Mouse (Mus musculus) regulatory T cell (primary cell): ENCODE results near the gene Smox.
"Not testable (repeated sequence)": the region's sequence is repeated elsewhere in the genome, so short reads cannot be mapped to it uniquely, and the experiment has no call there.

Experiments used
- in situ Hi-C: fragments of 300-600 bp; cut with MboI, MseI; formaldehyde crosslinking; loops from one replicate; pipeline ENCODE4 v1.15.1; 2025; ENCODE audit warnings: high pct_unique_total_duplicates

Smox gene

DNA sequence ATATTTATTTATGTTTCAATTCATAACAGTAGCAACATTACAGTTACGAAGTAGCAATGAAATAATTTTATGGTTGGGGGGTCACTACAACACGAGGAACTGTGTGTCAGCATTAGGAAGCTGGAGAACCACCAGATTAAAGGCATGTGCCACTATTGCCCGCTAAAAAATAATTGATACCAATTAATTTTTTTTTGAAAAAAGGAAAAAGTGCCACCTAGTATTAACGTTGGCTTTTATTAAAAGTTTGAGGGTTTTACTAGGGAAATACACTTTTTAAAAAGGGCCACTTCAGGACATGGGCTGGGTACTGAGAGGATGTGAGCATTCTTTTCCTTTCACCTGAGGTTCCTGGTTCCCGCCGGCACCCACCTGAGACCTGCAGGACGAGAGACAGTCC is at the start of gene Smox:
Gene Smox (plus strand): TSS at position 301 of the 400 bp plus-strand sequence.
- in situ Hi-C loops, result no loop called here

- in situ Hi-C loops, result no loop called here
These were observed 48.0 kb upstream of the Smox start for GRCm38 (mm10) chr2:131443084-131443890.

DNA sequence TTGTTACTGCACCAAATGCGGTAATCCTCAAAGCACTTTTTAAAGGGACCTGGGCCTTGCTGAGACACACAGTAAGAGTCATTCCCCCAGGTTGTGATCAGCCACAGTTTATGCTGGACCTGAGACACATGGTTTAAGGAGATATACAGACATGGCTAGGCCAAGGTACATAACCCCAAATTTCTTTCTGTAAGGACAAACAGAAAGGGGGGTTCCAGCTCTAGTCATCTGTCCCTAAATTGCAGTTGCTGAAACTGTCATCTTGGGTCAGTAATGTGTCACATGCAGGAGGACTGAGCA is 47.5 kb upstream of the Smox start:
- in situ Hi-C loops, result no loop called here

DNA sequence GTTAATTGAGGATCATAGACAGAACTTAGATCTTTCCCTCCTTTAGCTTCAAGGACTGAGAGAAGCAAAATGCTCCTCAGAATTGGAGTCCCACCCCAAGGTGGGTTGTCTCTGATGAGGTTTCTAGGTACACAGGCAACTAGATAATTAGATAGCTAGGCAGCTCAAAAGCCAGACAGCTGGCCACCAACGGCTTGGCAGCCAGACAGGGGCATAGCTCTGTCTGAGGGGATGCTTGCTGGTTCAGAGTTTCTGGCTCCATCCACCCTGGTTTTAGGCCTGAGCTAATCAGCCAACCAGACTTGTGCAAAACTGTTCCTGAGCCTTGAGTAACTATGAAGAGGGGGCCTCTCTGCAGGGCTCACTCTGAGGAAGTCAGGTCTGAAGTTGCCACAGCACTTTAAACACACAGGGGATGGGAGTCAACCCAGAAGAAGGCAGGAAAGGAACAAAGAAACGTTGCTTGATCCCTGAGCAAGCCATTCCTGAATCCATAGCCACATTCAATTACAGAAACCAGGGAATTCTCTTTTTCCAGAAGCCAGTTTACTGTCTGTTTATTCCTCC is 44.8 kb upstream of the Smox start:
- in situ Hi-C loops, result no loop called here

- in situ Hi-C loops, result no loop called here
These were observed 43.5 kb upstream of the Smox start for GRCm38 (mm10) chr2:131447566-131448330.

- in situ Hi-C loops, result no loop called here
These were observed 42.9 kb upstream of the Smox start for GRCm38 (mm10) chr2:131448353-131448752.

- in situ Hi-C loops, result no loop called here
These were observed 41.6 kb upstream of the Smox start for GRCm38 (mm10) chr2:131449720-131450119.

DNA sequence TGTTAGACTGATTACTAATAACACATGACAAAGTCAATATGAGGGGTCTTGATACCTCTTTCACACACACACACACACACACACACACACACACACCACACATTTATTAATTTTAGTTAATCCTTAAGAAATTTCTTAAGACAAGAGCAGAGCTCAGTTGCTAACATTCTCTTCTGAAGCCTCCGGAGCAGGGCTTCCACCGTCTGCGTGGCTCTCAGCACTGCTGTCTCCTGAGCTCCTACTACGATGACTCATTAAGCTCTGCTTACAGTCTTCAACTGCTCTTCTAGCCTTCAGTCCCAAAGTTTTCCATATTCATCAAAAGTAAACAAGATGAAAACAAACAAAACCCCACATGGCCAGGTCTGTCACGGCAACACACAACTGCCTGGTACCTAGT is 40.8 kb upstream of the Smox start:
- in situ Hi-C loops, result no loop called here

- in situ Hi-C loops, result no loop called here
These were observed 33.6 kb upstream of the Smox start for GRCm38 (mm10) chr2:131457728-131458127.

DNA sequence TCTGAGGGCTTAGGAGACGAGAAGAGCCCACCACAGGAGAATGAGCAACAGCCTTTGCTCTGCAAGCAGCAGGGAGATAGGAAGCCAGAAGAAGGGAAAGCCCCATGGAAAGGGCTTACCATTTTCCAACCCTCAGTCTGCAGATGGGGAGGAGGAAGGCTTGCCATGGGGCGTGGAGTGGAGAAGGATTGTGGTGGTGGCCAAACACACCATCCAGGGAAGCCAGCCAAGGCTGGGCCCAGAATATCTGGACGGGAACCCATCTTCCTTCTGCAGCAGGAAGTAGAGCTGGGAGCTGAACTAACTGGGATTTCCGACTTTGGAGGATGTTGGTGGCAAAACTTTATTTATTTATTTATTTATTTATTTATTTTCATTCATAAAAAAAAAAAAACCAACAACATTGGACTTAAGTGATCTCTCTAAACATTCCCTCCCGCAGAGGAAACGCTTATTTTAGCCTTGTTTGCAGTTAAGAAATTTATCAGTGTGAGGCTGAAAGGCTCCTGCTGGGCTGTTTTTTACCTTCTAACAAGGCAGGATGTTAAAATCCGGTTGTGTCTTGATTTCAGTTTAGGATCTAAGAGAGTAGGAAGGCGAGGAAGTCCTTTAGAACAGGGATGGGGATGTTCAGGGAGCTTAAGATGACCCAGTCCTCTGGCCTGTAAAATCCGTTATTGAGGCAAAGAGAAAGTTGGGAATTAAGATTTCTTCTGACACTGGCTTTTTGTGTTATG is 30.2 kb upstream of the Smox start:
- in situ Hi-C loops, result no loop called here

DNA sequence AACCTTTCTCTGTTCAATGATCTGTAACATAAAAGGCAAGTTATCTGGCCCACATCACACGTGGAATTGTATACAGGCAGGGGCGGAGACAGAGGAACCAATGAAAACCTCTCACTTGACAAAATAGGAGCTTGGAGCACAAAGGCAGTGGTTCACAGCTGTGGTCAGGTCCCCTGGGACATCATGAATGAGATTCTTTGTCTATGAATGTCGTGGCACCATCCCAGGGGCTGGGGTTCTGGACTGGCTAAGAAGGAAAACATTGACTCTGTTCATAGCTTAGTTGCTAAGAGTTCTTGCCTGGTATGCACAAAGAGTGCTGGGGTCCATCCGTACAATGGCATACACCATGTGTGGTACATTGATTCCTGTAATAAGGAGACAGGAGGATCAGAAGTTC is 28.3 kb upstream of the Smox start:
- in situ Hi-C loops, result no loop called here

DNA sequence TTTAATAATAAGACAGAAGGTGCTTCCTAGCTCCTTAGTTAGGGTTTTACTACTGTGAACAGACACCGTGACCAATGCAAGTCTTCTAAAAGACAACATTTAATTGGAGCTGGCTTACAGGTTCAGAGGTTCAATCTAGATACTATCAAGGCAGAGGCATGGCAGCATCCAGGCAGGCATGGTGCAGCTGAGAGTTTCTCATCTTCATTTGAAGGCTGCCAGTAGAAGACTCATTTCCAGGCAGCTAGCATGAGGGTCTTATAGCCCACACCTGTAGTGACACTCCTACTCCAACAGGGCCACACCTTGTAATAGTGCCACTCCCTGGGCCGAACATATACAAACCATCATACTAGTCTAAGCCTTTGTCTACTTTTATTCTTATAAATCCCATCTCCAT is 27.1 kb upstream of the Smox start:
- in situ Hi-C loops, result no loop called here

DNA sequence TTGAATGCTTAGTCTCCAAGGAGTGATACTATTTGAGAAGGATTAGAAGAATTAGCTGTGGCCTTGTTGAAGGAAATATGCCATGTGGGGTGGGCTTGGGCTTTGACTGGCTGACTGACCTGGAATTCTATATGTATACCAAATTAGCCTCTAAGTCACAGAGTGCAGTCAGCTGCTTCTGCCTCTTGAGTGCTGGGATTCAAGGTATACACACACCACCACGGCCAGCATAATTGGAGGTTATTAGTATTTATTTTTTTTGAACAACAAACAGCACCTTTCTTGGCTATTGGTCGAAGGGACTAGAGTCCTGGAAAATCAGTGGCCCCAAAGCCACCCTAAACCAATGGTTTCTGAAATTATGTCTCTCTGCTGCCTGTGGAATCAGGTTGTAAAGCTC is 24.6 kb upstream of the Smox start:
- in situ Hi-C loops, result no loop called here

- in situ Hi-C loops, result no loop called here
These were observed 21.4 kb upstream of the Smox start for GRCm38 (mm10) chr2:131469916-131470315.

GRCm38 (mm10) chr2:131473749-131474148 is 17.5 kb upstream of the Smox start:
- in situ Hi-C loops, result no loop called here

DNA sequence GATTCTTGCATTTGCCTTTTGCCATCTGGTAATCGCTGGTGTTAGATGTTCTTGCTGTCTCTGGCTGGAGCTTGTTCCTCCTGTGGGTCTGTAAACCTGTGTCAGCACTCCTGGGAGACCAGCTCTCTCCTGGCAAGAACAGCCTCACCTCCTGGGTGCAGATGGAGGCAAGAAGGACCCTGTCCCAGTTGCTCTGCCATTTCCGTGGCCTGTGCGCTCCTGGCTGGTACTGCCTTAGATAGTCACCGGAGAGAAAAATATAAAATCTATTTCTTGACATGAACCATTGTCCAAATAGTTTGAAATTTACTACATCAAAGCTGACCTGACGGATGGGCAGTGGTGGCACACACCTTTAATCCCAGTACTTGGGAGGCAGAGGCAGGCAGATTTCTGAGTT is 14.2 kb upstream of the Smox start:
- in situ Hi-C loops, result not testable (repeated sequence)

DNA sequence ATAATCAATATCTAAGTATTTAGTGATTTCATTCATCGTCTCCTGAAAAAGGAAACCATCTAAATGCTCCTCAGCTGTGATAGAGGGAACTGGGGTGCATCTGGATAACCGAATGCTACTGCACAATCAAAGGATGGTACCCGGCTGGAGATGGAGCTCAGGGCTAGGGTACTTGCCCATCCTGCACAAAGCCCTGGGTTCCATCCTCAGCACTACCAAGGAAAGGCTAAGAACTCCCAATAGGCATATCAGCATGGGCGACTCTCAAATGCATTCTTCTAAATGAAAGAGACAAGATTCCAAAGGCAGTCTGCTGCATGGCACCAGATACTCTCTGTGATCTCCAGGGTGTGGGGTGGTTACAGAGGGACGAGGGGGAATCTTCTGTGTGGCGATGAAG is 13.4 kb upstream of the Smox start:
- in situ Hi-C loops, result no loop called here

GRCm38 (mm10) chr2:131478349-131478748 is 12.9 kb upstream of the Smox start:
- in situ Hi-C loops, result no loop called here

DNA sequence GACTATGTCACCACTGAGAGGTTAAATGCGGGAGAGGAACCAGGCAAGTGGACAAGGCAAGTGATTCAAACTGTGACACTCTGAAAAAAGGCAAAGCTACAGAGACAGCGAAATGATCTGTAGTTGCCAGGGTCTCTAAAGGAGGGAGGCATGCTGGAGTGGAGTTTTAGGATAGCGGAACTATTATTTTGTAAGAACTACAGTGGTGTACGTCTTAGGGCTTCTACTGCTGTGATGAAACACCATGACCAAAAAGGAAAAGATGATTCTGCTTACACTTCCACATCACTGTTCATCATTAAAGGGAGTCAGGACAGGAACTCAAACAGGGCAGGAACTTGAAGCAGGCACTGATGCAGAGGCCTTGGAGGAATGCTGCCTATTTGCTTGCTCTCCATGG is 12.4 kb upstream of the Smox start:
- in situ Hi-C loops, result no loop called here

GRCm38 (mm10) chr2:131481733-131482132 is 9.6 kb upstream of the Smox start:
- in situ Hi-C loops, result no loop called here

GRCm38 (mm10) chr2:131482478-131482877 is 8.8 kb upstream of the Smox start:
- in situ Hi-C loops, result no loop called here

- in situ Hi-C loops, result no loop called here
These were observed 7.7 kb upstream of the Smox start for GRCm38 (mm10) chr2:131483562-131483961.
